Mouse (Mus musculus): ENCODE results near the gene Trim12a.

DNA sequence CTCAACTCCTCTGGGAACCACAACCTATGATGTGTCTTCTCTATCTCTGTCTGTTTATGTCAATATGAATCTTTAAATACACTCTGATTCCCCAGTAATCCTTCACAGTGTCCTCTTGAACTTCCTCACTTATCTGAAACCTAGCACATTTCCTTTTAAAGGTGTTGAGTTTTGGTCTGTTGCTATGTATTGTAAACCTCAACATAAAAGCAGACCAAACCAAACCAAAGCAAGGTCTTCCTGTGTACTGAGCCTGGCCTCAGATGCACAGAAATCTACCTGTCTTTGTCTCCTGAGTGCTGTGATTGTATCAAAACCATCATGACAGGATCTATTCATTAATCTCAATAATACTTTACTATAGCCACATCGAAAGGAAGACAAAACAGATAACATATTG is 24.6 kb downstream of the Trim12a start:
- no peak for TF ChIP-seq CTCF (IDR thresholded peaks at IDR 0.05; ENCODE audit: borderline replicate concordance, control insufficient read depth, extremely low read depth, insufficient read depth, low read length, poor library complexity)
- no peak for TF ChIP-seq POLR2A (IDR thresholded peaks at IDR 0.05; ENCODE audit: control insufficient read depth, extremely low read depth, insufficient read depth, low read length, poor library complexity)

All from thymus, adult 2 months (tissue).